Mouse (Mus musculus) kidney, adult 11 months (tissue): ENCODE data around the gene Traip.
A peak's percentile ranks its signal among the peaks of the same experiment; 100 is the strongest.

Experiments
- DNase-seq: peaks from one replicate; pipeline ENCODE4 v3.0.0; 2022

The Traip gene

GRCm38 (mm10) chr9:107949922-107950235 is at the start of gene Traip:
Traip (plus strand) TSS chr9:107950136.
- no peak for DNase-seq

DNA sequence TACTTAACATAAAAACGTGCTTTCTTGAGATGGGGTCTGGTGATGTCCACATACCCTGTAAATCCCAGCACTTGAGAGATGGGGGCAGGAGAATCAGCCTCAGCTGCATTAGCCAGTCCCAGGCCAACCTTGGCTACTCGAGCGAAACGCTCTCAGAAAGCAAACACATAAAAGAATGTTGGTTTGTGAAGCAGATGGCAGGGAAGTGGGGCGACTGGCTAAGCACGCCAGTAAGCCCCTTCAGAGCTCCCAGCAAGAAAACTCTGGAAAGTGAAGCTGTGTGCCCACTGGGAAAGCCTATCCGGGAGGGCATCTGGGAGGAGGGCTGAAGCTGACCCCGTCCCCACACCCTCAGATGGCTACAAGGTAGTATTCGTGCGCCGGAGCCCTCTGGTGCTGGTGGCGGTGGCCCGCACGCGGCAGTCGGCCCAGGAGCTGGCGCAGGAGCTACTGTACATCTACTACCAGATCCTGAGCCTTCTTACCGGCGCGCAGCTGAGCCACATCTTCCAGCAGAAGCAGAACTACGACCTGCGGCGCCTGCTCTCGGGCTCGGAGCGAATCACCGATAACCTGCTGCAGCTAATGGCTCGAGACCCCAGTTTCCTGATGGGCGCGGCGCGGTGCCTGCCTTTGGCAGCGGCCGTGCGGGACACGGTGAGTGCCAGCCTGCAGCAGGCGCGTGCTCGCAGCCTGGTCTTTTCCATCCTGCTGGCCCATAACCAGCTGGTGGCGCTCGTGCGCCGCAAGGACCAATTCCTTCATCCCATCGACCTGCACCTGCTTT is 48.9 kb upstream of the Traip start:
- DNase-seq: peak; percentile 70

GRCm38 (mm10) chr9:107901627-107901914 is 48.4 kb upstream of the Traip start:
- DNase-seq: no peak

GRCm38 (mm10) chr9:107904726-107905125 is 45.2 kb upstream of the Traip start:
- DNase-seq: peak; percentile 73

DNA sequence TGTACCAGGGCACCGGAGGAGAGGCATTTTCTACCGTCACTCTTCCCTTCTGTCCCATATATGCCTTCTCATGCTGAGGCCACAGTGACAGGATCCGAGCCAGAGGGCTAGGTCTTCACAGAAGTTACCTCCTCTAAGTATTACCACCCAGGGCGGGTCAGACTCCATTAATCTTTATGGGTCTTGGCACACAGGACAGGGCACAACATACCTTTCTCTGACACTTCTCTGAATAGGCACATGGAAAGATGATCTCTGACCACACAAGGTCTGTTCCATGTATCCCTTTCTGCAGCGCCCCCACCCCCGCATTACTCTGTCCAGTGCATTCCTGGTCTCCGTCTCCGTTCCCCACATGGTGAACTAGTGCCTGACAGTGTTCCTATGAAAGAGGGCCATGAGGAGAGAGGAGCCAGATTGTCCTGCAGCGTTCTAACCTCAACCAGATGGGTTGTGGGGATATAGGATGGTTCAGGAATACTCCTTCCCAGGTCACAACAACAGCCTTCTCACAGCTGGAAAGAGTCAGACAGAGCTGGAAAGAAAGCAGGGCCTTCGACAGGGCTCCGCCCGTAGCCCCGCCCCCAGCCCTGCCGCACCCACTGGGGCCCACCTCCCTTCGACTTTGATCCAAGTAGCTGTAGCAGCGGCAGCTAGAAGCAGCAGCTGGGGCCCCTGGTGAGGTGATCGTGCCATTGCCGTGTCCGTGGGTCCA is 43.5 kb upstream of the Traip start, which contains the start of gene Mst1r:
Mst1r (plus strand) TSS at position 622 of the 715 bp plus-strand sequence.
- DNase-seq: peak; percentile 80

DNA sequence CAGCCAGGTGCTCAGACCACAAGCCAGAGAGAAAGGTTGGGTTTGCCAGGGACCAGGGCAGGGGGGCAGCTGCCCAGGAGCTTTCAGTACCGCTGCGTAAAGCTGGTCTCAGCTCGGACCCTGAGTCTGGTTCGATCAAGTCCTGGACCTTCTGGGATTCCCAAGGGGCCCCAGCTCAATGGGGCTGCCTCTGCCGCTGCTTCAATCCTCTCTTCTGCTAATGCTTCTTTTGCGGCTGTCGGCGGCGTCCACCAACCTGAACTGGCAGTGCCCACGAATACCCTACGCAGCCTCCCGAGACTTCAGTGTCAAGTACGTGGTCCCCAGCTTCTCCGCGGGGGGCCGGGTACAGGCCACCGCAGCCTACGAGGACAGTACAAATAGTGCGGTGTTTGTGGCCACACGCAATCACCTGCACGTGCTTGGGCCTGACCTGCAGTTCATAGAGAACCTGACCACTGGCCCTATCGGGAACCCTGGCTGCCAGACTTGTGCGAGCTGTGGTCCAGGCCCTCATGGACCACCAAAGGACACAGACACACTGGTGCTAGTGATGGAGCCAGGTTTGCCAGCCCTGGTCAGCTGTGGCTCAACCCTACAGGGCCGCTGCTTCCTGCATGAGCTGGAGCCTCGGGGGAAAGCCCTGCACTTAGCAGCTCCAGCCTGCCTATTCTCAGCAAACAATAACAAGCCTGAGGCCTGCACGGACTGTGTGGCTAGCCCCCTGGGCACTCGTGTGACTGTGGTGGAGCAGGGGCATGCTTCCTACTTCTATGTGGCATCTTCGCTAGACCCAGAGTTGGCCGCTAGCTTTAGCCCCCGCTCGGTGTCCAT is 42.8 kb upstream of the Traip start:
- DNase-seq: no peak

DNA sequence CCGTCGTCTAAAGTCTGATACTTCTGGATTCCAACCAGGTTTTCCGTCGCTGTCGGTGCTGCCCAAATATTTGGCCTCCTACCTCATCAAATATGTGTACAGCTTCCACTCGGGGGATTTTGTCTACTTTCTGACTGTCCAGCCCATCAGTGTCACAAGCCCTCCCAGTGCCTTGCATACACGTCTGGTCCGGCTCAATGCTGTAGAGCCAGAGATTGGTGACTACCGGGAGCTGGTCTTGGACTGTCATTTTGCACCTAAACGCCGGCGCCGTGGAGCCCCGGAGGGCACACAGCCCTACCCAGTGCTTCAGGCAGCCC is 42.2 kb upstream of the Traip start:
- DNase-seq: no peak

DNA sequence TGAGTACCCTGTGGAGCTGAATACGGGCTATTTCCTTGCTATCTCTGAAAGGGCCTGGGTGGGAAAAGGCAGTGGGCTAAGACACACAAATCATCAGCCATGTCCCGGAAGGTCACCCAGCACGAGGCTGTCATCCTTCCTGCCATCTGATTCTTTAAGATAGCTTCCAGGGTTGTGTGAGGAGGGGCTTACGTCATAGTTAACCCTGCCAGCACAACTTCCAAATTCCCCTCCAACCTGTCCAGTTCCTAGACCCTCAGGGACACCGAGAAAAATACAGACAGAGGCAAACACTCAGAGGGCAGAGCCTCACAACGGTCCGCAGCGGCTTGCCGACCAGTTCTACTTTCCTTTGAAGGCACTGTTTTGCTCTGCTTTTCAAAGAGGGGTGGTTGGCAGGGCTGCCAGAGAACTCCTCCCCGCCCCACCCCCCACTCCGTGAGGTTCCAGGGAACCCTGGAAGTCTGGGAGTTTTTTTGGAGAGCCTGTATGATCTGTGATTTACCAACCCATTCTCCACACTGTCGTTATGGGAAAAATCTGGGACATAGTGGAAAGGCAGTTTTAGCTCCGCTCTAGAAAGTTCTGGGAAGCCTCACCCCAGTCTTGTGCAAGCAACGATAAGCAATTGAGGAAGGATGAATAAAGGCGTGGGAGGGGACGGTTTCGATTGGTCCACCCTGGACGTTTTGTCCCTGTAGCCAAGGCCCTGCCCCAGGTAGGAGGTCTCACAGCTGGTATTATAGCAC is 41.4 kb upstream of the Traip start:
- DNase-seq: no peak

- DNase-seq: no peak
These were observed 39.7 kb upstream of the Traip start for GRCm38 (mm10) chr9:107910025-107910769.

DNA sequence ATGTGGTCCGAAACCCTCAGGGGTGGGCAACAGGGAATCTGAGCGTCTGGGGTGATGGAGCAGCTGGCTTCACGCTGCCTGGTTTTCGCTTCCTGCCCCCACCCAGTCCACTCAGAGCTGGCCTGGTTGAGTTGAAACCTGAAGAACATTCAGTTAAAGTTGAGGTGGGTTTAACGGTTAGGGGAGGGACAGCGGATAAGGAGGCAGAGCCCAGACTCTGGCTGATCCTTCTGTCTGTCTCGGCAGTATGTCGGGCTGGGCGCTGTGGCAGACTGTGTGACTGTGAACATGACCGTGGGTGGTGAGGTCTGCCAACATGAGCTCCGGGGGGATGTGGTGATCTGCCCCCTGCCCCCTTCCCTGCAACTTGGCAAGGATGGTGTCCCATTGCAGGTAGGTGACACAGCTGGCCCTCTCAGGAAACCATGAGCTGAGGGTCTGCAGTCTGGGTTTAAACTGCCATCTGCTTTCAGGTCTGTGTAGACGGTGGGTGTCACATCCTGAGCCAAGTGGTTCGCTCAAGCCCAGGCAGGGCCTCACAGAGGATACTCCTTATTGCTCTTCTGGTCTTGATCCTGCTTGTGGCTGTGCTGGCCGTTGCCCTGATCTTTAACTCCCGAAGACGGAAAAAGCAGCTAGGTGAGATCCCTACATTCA is 35.0 kb upstream of the Traip start:
- no peak for DNase-seq

- DNase-seq: no peak
These were observed 31.9 kb upstream of the Traip start for GRCm38 (mm10) chr9:107917895-107918608.

- no peak for DNase-seq
These were observed 31.1 kb upstream of the Traip start for GRCm38 (mm10) chr9:107918884-107919283.

- no peak for DNase-seq
These were observed 30.5 kb upstream of the Traip start for GRCm38 (mm10) chr9:107919441-107919840.

GRCm38 (mm10) chr9:107923021-107923420 is 26.9 kb upstream of the Traip start:
- DNase-seq: peak; percentile 26

DNA sequence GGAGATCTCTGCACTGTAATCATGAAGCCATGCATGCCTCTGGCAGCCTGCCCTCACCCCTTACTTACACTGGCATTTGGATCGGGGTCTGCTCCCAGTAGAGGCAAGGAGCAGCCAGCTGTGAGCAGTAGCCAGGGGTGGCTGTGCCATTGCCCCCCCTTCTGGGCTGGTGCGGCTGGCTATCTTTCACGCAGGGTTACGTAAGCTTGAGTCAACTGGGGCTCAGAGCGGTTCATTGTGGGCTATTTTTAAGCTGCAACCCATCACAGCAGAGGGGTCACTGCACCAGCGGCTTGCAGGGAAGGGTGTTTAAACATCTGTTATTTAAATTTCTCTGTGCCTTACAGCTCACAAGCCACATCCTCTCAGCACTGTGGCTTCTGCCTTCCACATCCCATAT is 26.0 kb upstream of the Traip start:
- no peak for DNase-seq

GRCm38 (mm10) chr9:107925251-107925650 is 24.7 kb upstream of the Traip start:
- DNase-seq: no peak

DNA sequence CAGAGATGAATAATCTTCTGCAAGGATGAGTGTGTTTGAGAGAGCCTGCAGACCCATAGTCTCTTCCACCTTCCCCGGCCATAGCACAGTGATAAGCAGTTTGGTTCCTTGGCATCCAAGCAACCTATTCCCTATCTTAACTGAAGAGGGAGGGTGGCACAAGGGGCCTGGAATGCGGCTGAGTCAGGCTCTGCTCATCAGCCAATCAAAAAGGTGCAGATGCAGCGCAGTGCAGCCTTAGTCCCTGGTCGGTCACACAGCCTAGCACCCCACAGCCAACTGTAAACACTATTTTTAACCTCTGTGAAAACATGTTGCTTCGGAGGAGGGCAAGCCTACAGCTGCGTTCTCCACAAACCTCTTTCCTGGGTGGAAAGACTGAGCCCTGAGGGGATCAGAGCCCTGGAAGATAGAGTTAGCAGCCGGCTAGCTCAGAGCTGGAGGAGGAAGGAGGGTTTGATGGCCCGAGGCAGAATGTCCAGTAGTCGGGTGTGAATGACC is 23.0 kb upstream of the Traip start:
- no peak for DNase-seq

DNA sequence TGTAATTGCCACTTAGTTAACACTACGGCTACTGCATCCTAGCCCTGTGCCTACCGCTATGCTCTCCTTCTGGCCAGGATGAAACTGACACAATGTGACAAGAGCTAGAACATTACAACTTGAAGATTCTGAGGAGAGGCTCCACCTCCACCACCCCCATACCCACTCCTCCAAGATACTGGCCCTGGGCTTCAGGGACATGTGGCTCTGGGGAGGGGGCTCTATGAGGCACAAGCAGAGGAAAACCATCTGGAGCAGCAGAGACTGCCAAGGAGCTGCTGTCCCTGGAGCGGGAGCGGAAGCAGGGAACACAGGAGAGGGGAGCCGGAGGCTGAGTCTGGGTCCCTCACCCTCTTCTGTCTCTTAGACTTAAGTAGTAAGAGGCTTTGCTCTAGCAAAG is 22.2 kb upstream of the Traip start:
- DNase-seq: no peak

- no peak for DNase-seq
These were observed 21.8 kb upstream of the Traip start, which contains the start of gene Actl11 for GRCm38 (mm10) chr9:107928169-107928568. Actl11 (plus strand) TSS chr9:107928469.

- DNase-seq: no peak
These were observed 17.7 kb upstream of the Traip start for GRCm38 (mm10) chr9:107932221-107932620.

DNA sequence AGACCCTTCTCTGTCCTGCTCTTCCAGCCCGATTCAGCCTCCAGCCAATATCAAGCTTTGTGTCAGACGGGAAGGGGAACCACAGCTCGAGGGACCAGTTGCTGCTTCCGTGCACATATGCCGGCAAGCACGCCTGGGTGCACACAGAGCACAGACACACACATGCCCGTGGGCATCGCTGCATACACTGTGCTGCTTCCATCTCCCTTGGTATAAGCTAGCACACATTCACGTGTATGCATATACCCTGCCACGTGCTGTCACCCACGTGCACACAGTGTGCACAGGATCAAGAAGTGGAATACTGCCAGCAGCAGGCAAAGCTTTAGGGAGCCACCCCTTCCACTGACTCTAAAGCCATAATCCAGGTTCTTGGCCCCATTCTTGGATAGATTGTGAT is 15.8 kb upstream of the Traip start:
- no peak for DNase-seq
